In genomic region chr5:77100691-77101090, GRCm38 (mm10) we compare ENCODE assay signal across 13 mouse cellular contexts. TPM values are rescaled to one million over a fixed set of nuclear protein-coding genes. Genes with fewer than 3 reads are reported as not detected.
"Had no signal": no experiment of that assay in that cellular context is flagged by ENCODE, and none has a peak within 500 bp of the region (broad histone marks: within the 10 kb centered on the region; RNA-seq: fewer than 3 reads in every experiment).

No protein-coding gene starts in this region.

- H3K4me2 ChIP-seq: limb, embryonic 12.5 days; limb, embryonic 15.5 days; liver, embryonic 13.5 days; midbrain, embryonic 11.5 days; stomach, embryonic 15.5 days had no signal

- H3K9me3 ChIP-seq: limb, embryonic 12.5 days; limb, embryonic 15.5 days; liver, embryonic 13.5 days; stomach, embryonic 15.5 days had no signal

- H3K4me1 ChIP-seq: limb, embryonic 15.5 days; stomach, embryonic 15.5 days had no signal

- DNase-seq: kidney, adult 9 months; kidney, postnatal 14 days; kidney, postnatal 4 days; liver, embryonic 13.5 days; lung, adult 2 months; lung, postnatal 14 days; lung, postnatal 4 days; midbrain, embryonic 14.5 days; thymus, postnatal 25 days had no signal

- H3K27me3 ChIP-seq: stomach, embryonic 15.5 days had no signal

- H3K4me3 ChIP-seq: limb, embryonic 12.5 days; limb, embryonic 15.5 days; liver, embryonic 13.5 days; stomach, embryonic 15.5 days had no signal

- H3K27ac ChIP-seq: limb, embryonic 12.5 days; limb, embryonic 15.5 days; liver, embryonic 13.5 days; stomach, embryonic 15.5 days had no signal

- H3K36me3 ChIP-seq: limb, embryonic 12.5 days; limb, embryonic 15.5 days; liver, embryonic 13.5 days; stomach, embryonic 15.5 days had no signal

- H3K9ac ChIP-seq: limb, embryonic 12.5 days; limb, embryonic 15.5 days; liver, embryonic 13.5 days; stomach, embryonic 15.5 days had no signal

RNA-seq across cellular contexts. Expression of gene Hopx, which starts 14.2 kb away (rescaled TPM):
- polyA plus RNA-seq: limb, embryonic 12.5 days had no signal
